Comparison of ENCODE assay signal across 19 mouse cellular contexts in genomic region chr5:137823455-137824045, GRCm38 (mm10). TPM values are rescaled to one million over a fixed set of nuclear protein-coding genes. Genes with fewer than 3 reads are reported as not detected.
A peak's percentile ranks its signal among the peaks of the same experiment; 100 is the strongest.
DNase-seq lines count a peak whose midpoint lies in the region; ATAC-seq and TF ChIP-seq lines count a peak whose summit lies in the region.
"Had no signal": no experiment of that assay in that cellular context is flagged by ENCODE, and none has a peak within 500 bp of the region (broad histone marks: within the 10 kb centered on the region; RNA-seq: fewer than 3 reads in every experiment).

No protein-coding gene starts in this region.

- no peak for TF ChIP-seq POLR2A in bone marrow, adult 2 months (IDR thresholded peaks at IDR 0.05; ENCODE audit: borderline replicate concordance, control insufficient read depth, low read depth, low read length)

- H3K9ac ChIP-seq in hindbrain, embryonic 16.5 days (ENCODE audit: low read depth, low read length), result no peak overlapping the region
- H3K9ac ChIP-seq: heart, embryonic 12.5 days; hindbrain, embryonic 14.5 days had no signal

- H3K4me2 ChIP-seq in hindbrain, embryonic 16.5 days (ENCODE audit: low read length), result no peak overlapping the region
- H3K4me2 ChIP-seq: heart, embryonic 12.5 days; hindbrain, embryonic 14.5 days had no signal

- H3K79me2 ChIP-seq in macrophage (ENCODE audit: inconsistent target), result no peaks in the 10 kb centered on the region

- peaks cover 3% of the 10 kb centered on the region; the same call in 1 of the 2 replicates for H3K4me1 ChIP-seq in megakaryocyte, embryonic 14.5 days
- peaks cover 17% of the 10 kb centered on the region for H3K4me1 ChIP-seq in bone marrow, adult 2 months (ENCODE audit: control insufficient read depth, insufficient read depth, low read length)
- no peaks in the 10 kb centered on the region for H3K4me1 ChIP-seq in hindbrain, embryonic 16.5 days (ENCODE audit: control insufficient read depth, insufficient read depth, low read depth, low read length)
- H3K4me1 ChIP-seq: embryonic facial prominence, embryonic 10.5 days; heart, embryonic 12.5 days had no signal

- H3K27me3 ChIP-seq in megakaryocyte, embryonic 14.5 days (replicated peaks), result peaks cover 4% of the 10 kb centered on the region
- no peaks in the 10 kb centered on the region for H3K27me3 ChIP-seq in hindbrain, embryonic 16.5 days (replicated peaks; ENCODE audit: control insufficient read depth, insufficient read depth, low read length)
- H3K27me3 ChIP-seq: heart, embryonic 12.5 days had no signal

- ATAC-seq in megakaryocyte, adult 5-6 weeks (ENCODE audit: poor library complexity, severe bottlenecking), result no peak
- no peak for ATAC-seq in hindbrain, embryonic 16.5 days
- ATAC-seq: forebrain, embryonic 14.5 days had no signal

- 60% methylated on average over 6 of the region's 6 CpGs for WGBS in bone marrow, adult 2 months
- 55% methylated on average over 6 of the region's 6 CpGs for WGBS in macrophage (ENCODE audit: missing documents)
- 89% methylated on average over 6 of the region's 6 CpGs for WGBS in hindbrain, embryonic 16.5 days

- no peaks in the 10 kb centered on the region for H3K9me3 ChIP-seq in megakaryocyte, embryonic 14.5 days
- H3K9me3 ChIP-seq in hindbrain, embryonic 16.5 days (ENCODE audit: control insufficient read depth, low read length), result no peaks in the 10 kb centered on the region
- H3K9me3 ChIP-seq: embryonic facial prominence, embryonic 10.5 days; heart, embryonic 12.5 days; hindbrain, embryonic 10.5 days had no signal

- TF ChIP-seq CTCF in bone marrow, adult 2 months (IDR thresholded peaks at IDR 0.05; ENCODE audit: control insufficient read depth, insufficient read depth, low read length), result no peak

- peak overlapping the region; percentile 54; the same call in 1 of the 2 replicates for H3K27ac ChIP-seq in bone marrow, adult 2 months (ENCODE audit: control insufficient read depth, insufficient read depth, low read depth, low read length, poor library complexity)
- H3K27ac ChIP-seq in macrophage, result peak overlapping the region; percentile 63
- no peak overlapping the region for H3K27ac ChIP-seq in hindbrain, embryonic 16.5 days (ENCODE audit: low read depth, low read length)
- H3K27ac ChIP-seq: embryonic facial prominence, embryonic 10.5 days; heart, adult 2 months; hindbrain, embryonic 10.5 days; hindbrain, embryonic 14.5 days had no signal

- peak overlapping the region; percentile 65 for H3K4me3 ChIP-seq in megakaryocyte, embryonic 14.5 days (replicated peaks)
- H3K4me3 ChIP-seq in bone marrow, adult 2 months (replicated peaks; ENCODE audit: control insufficient read depth, low read depth, low read length), result no peak overlapping the region
- H3K4me3 ChIP-seq in macrophage (ENCODE audit: inconsistent target), result no peak overlapping the region
- H3K4me3 ChIP-seq in hindbrain, embryonic 16.5 days (ENCODE audit: low read length), result no peak overlapping the region
- H3K4me3 ChIP-seq: embryonic facial prominence, embryonic 10.5 days; heart, adult 2 months; heart, embryonic 12.5 days; hindbrain, embryonic 10.5 days had no signal

- no peaks in the 10 kb centered on the region for H3K36me3 ChIP-seq in megakaryocyte, embryonic 14.5 days (replicated peaks; ENCODE audit: low read length)
- no peaks in the 10 kb centered on the region for H3K36me3 ChIP-seq in macrophage (ENCODE audit: inconsistent target)
- H3K36me3 ChIP-seq in hindbrain, embryonic 16.5 days (ENCODE audit: control insufficient read depth, insufficient read depth, low read length), result no peaks in the 10 kb centered on the region
- H3K36me3 ChIP-seq: embryonic facial prominence, embryonic 10.5 days; heart, embryonic 12.5 days; hindbrain, embryonic 10.5 days had no signal

- DNase-seq in embryo, embryonic 10 days (ENCODE audit: low spot score), result no peak
- DNase-seq: adrenal gland, adult 2 months; adrenal gland, postnatal 36 days; cerebellum, adult 11-12 months; cerebellum, adult 9-10 months; cerebellum, postnatal 36 days; gastrocnemius, postnatal 36 days; heart, adult 2 months had no signal

RNA-seq across cellular contexts. Expression of gene Pilra, which starts 12.5 kb away (rescaled TPM):
- 1.1 TPM in 1 of 2 replicates, not detected in the other for polyA plus RNA-seq in megakaryocyte, embryonic 14.5 days (2012; ENCODE audit: insufficient read depth, low replicate concordance)
- 65.2 and 103 TPM in 2 replicates for total RNA-seq in megakaryocyte, adult 5-6 weeks (2015)
- total RNA-seq in megakaryocyte, adult 5-6 weeks (2017), result 95.8 and 100 TPM in 2 replicates
- polyA plus RNA-seq in bone marrow, adult 2 months (2011; ENCODE audit: insufficient read depth, insufficient read length, low replicate concordance, missing spikeins), result 27.5 and 45.8 TPM in 2 replicates
- total RNA-seq in macrophage (2018; cell fraction: chromatin; rRNA removed), result 10 to 100 TPM in 16 of 26 experiments, 1 to 10 TPM in 10; 1.7 to 73.9 (median 16.1) TPM
- total RNA-seq in macrophage (2018; cell fraction: cytosol; rRNA removed), result 10 to 100 TPM in 13 of 26 experiments, 1 to 10 TPM in 13; 2.2 to 46.2 (median 13.9) TPM
- 100 to 1,000 TPM in 1 of 26 experiments, 10 to 100 TPM in 22, 1 to 10 TPM in 3; 5.7 to 123 (median 28.7) TPM for total RNA-seq in macrophage (2018; cell fraction: nucleus; rRNA removed)
- polyA plus RNA-seq in macrophage (2018), result 5.9 to 17.4 TPM (median 7.6 TPM) in 3 replicates
- polyA plus RNA-seq in hindbrain, embryonic 16.5 days (2015; fragmentation: Nextera tagmentation; extraction: Ambion mirVana), result 0.17 and 0.51 TPM in 2 replicates

RNA-seq across cellular contexts. Expression of gene Pilrb1, which starts 34.4 kb away (rescaled TPM):
- not detected in 2 replicates for polyA plus RNA-seq in megakaryocyte, embryonic 14.5 days (2012; ENCODE audit: insufficient read depth, low replicate concordance)
- total RNA-seq in megakaryocyte, adult 5-6 weeks (2015), result 94.9 and 109 TPM in 2 replicates
- total RNA-seq in megakaryocyte, adult 5-6 weeks (2017), result 82.8 and 86.5 TPM in 2 replicates
- 12.3 and 32.6 TPM in 2 replicates for polyA plus RNA-seq in bone marrow, adult 2 months (2011; ENCODE audit: insufficient read depth, insufficient read length, low replicate concordance, missing spikeins)
- 10 to 100 TPM in 16 of 26 experiments, 1 to 10 TPM in 10; 1.4 to 64.1 (median 16.3) TPM for total RNA-seq in macrophage (2018; cell fraction: chromatin; rRNA removed)
- 10 to 100 TPM in 13 of 26 experiments, 1 to 10 TPM in 13; 2.0 to 33.1 (median 10.0) TPM for total RNA-seq in macrophage (2018; cell fraction: cytosol; rRNA removed)
- 10 to 100 TPM in 24 of 26 experiments, 1 to 10 TPM in 2; 4.3 to 95.8 (median 29.3) TPM for total RNA-seq in macrophage (2018; cell fraction: nucleus; rRNA removed)
- polyA plus RNA-seq in macrophage (2018), result 7.2 to 9.0 TPM (median 7.9 TPM) in 3 replicates
- not detected in 2 replicates for polyA plus RNA-seq in hindbrain, embryonic 16.5 days (2015; fragmentation: Nextera tagmentation; extraction: Ambion mirVana)
- total RNA-seq: ES-E14; gastrocnemius, postnatal 36 days had no signal
- polyA plus RNA-seq: forebrain, embryonic 14.5 days; hindbrain, embryonic 10.5 days; hindbrain, embryonic 14.5 days had no signal

RNA-seq across cellular contexts. Expression of gene Zcwpw1, which starts 36.0 kb away (rescaled TPM):
- 0.70 TPM in 1 of 2 replicates, not detected in the other for polyA plus RNA-seq in megakaryocyte, embryonic 14.5 days (2012; ENCODE audit: insufficient read depth, low replicate concordance)
- 6.4 and 10.0 TPM in 2 replicates for total RNA-seq in megakaryocyte, adult 5-6 weeks (2015)
- 16.1 and 18.1 TPM in 2 replicates for total RNA-seq in megakaryocyte, adult 5-6 weeks (2017)
- 9.5 and 18.7 TPM in 2 replicates for polyA plus RNA-seq in bone marrow, adult 2 months (2011; ENCODE audit: insufficient read depth, insufficient read length, low replicate concordance, missing spikeins)
- total RNA-seq in macrophage (2018; cell fraction: chromatin; rRNA removed), result 10 to 100 TPM in 6 of 26 experiments, 1 to 10 TPM in 20; 2.9 to 15.9 (median 7.9) TPM
- total RNA-seq in macrophage (2018; cell fraction: cytosol; rRNA removed), result 1 to 10 TPM; 1.1 to 3.2 (median 1.7) TPM
- total RNA-seq in macrophage (2018; cell fraction: nucleus; rRNA removed), result 10 to 100 TPM in 1 of 26 experiments, 1 to 10 TPM in 25; 2.1 to 12.1 (median 3.8) TPM
- polyA plus RNA-seq in macrophage (2018), result 1.8 to 4.1 TPM (median 2.8 TPM) in 3 replicates
- 11.2 and 13.5 TPM in 2 replicates for polyA plus RNA-seq in hindbrain, embryonic 16.5 days (2015; fragmentation: Nextera tagmentation; extraction: Ambion mirVana)

RNA-seq across cellular contexts. Expression of gene Mepce, which starts 36.1 kb away (rescaled TPM):
- 88.7 and 584 TPM in 2 replicates for polyA plus RNA-seq in megakaryocyte, embryonic 14.5 days (2012; ENCODE audit: insufficient read depth, low replicate concordance)
- total RNA-seq in megakaryocyte, adult 5-6 weeks (2015), result 20.9 and 24.0 TPM in 2 replicates
- total RNA-seq in megakaryocyte, adult 5-6 weeks (2017), result 16.2 and 22.8 TPM in 2 replicates
- 25.6 and 45.6 TPM in 2 replicates for polyA plus RNA-seq in bone marrow, adult 2 months (2011; ENCODE audit: insufficient read depth, insufficient read length, low replicate concordance, missing spikeins)
- total RNA-seq in macrophage (2018; cell fraction: chromatin; rRNA removed), result 10 to 100 TPM in 25 of 26 experiments, 1 to 10 TPM in 1; 8.4 to 35.4 (median 19.6) TPM
- 10 to 100 TPM; 11.4 to 33.5 (median 25.0) TPM for total RNA-seq in macrophage (2018; cell fraction: cytosol; rRNA removed)
- 10 to 100 TPM; 12.1 to 46.5 (median 30.3) TPM for total RNA-seq in macrophage (2018; cell fraction: nucleus; rRNA removed)
- 23.9 to 28.3 TPM (median 26.6 TPM) in 3 replicates for polyA plus RNA-seq in macrophage (2018)
- polyA plus RNA-seq in hindbrain, embryonic 16.5 days (2015; fragmentation: Nextera tagmentation; extraction: Ambion mirVana), result 11.1 and 12.2 TPM in 2 replicates

RNA-seq across cellular contexts. Expression of gene Ppp1r35, which starts 44.9 kb away (rescaled TPM):
- 104 and 105 TPM in 2 replicates for polyA plus RNA-seq in megakaryocyte, embryonic 14.5 days (2012; ENCODE audit: insufficient read depth, low replicate concordance)
- total RNA-seq in megakaryocyte, adult 5-6 weeks (2015), result 48.6 and 55.3 TPM in 2 replicates
- total RNA-seq in megakaryocyte, adult 5-6 weeks (2017), result 34.1 and 40.1 TPM in 2 replicates
- polyA plus RNA-seq in bone marrow, adult 2 months (2011; ENCODE audit: insufficient read depth, insufficient read length, low replicate concordance, missing spikeins), result 52.6 and 130 TPM in 2 replicates
- 10 to 100 TPM in 14 of 26 experiments, 1 to 10 TPM in 11, not detected in 1; 3.1 to 25.8 (median 11.2) TPM for total RNA-seq in macrophage (2018; cell fraction: chromatin; rRNA removed)
- 10 to 100 TPM; 10.2 to 22.7 (median 17.1) TPM for total RNA-seq in macrophage (2018; cell fraction: cytosol; rRNA removed)
- 10 to 100 TPM in 19 of 26 experiments, 1 to 10 TPM in 7; 5.0 to 34.0 (median 14.7) TPM for total RNA-seq in macrophage (2018; cell fraction: nucleus; rRNA removed)
- 2.7 to 25.9 TPM (median 20.7 TPM) in 3 replicates for polyA plus RNA-seq in macrophage (2018)
- polyA plus RNA-seq in hindbrain, embryonic 16.5 days (2015; fragmentation: Nextera tagmentation; extraction: Ambion mirVana), result 34.9 and 41.8 TPM in 2 replicates
